Mouse (Mus musculus) cortical plate, adult 2 months (tissue): ENCODE measurements at regions not wholly inside any gene's neighbourhood (a gene's known extent, or its start where the extent isn't known, plus 50 kb on each side); places are given as distances from the start of the nearest gene placed in this dataset.

Experiments
- H3K27ac ChIP-seq: fragments of 200-500 bp; 2 replicates; pipeline ENCODE4 v1.5.1; 2012; ENCODE audit warnings: low read length, control low read depth, inconsistent platforms; ENCODE audit not compliant: insufficient read depth
- H3K4me1 ChIP-seq: fragments of 200-500 bp; 2 replicates; pipeline ENCODE4 v1.6.1; 2011; ENCODE audit warnings: low read length; ENCODE audit not compliant: control insufficient read depth, insufficient read depth
- H3K4me3 ChIP-seq: fragments of 200-500 bp; 2 replicates; pipeline ENCODE4 v1.5.1; 2011; ENCODE audit warnings: mild to moderate bottlenecking, low read length, control low read depth; ENCODE audit not compliant: insufficient read depth
- CTCF ChIP-seq: fragments of 200-500 bp; IDR thresholded peaks from 2 replicates; pipeline ENCODE4 v1.5.1; 2011; ENCODE audit warnings: mild to moderate bottlenecking, control low read depth, low read length; ENCODE audit not compliant: insufficient read depth; ENCODE audit errors: extremely low read depth
- POLR2A ChIP-seq: fragments of 200-500 bp; IDR thresholded peaks from 2 replicates; pipeline ENCODE4 v1.6.1; 2011; ENCODE audit warnings: mild to moderate bottlenecking, low read length, control low read depth; ENCODE audit not compliant: insufficient read depth; ENCODE audit errors: extremely low read depth

- Histone ChIP-seq H3K4me1 (no peaks in the 10 kb centered on the region), H3K4me3 (no peak overlapping the region), H3K27ac (no peak overlapping the region)
- no peak for TF ChIP-seq CTCF
- TF ChIP-seq POLR2A = no peak
Observed at GRCm38 (mm10) chr15:60701273-60701672, 152.3 kb downstream of the Fam84b start.

GRCm38 (mm10) chr15:60694746-60695145 lies 158.8 kb downstream of the Fam84b start:
- TF ChIP-seq POLR2A (no peak), CTCF (no peak)
- Histone ChIP-seq H3K4me1 (peaks cover 8% of the 10 kb centered on the region), H3K27ac (no peak overlapping the region), H3K4me3 (no peak overlapping the region)

- no peak for TF ChIP-seq POLR2A
- peak; percentile 20; the same call in 1 of the 2 replicates for TF ChIP-seq CTCF
- Histone ChIP-seq H3K4me3 (no peak overlapping the region), H3K4me1 (peaks cover 8% of the 10 kb centered on the region), H3K27ac (no peak overlapping the region)
Observed at GRCm38 (mm10) chr15:60693751-60694500, 159.7 kb downstream of the Fam84b start.

GRCm38 (mm10) chr15:60692718-60693597 lies 160.6 kb downstream of the Fam84b start:
- no peak overlapping the region for H3K27ac ChIP-seq
- peaks cover 8% of the 10 kb centered on the region for H3K4me1 ChIP-seq
- TF ChIP-seq POLR2A (no peak), CTCF (no peak)
- H3K4me3 ChIP-seq = no peak overlapping the region

- no peak for TF ChIP-seq POLR2A
- TF ChIP-seq CTCF = no peak
- peaks cover 8% of the 10 kb centered on the region for H3K4me1 ChIP-seq
- H3K27ac ChIP-seq = no peak overlapping the region
- H3K4me3 ChIP-seq = no peak overlapping the region
Observed at GRCm38 (mm10) chr15:60692149-60692548, 161.4 kb downstream of the Fam84b start.

- Histone ChIP-seq H3K27ac (no peak overlapping the region), H3K4me3 (no peak overlapping the region), H3K4me1 (no peaks in the 10 kb centered on the region)
- no peak for TF ChIP-seq POLR2A
- no peak for TF ChIP-seq CTCF
Observed at GRCm38 (mm10) chr15:60677397-60677796, 176.2 kb downstream of the Fam84b start.

- Histone ChIP-seq H3K27ac (no peak overlapping the region), H3K4me3 (no peak overlapping the region), H3K4me1 (no peaks in the 10 kb centered on the region)
- TF ChIP-seq CTCF (no peak), POLR2A (no peak)
Observed at GRCm38 (mm10) chr15:60657572-60657971, 196.0 kb downstream of the Fam84b start.

- H3K4me3 ChIP-seq = no peak overlapping the region
- TF ChIP-seq POLR2A (no peak), CTCF (no peak)
- H3K4me1 ChIP-seq = no peaks in the 10 kb centered on the region
- H3K27ac ChIP-seq = no peak overlapping the region
Observed at GRCm38 (mm10) chr15:60655113-60655512, 198.5 kb downstream of the Fam84b start.

- Histone ChIP-seq H3K27ac (no peak overlapping the region), H3K4me1 (no peaks in the 10 kb centered on the region), H3K4me3 (no peak overlapping the region)
- TF ChIP-seq CTCF (no peak), POLR2A (no peak)
Observed at GRCm38 (mm10) chr15:60649252-60649651, 204.3 kb downstream of the Fam84b start.
